Mouse (Mus musculus) lung, embryonic 15.5 days (tissue): ENCODE results near the gene Cd2. TPM values are rescaled to one million over a fixed set of nuclear protein-coding genes. Genes with fewer than 3 reads are reported as not detected.

Experiments
- ATAC-seq: fragments of 200-750 bp; cut with Nextera tagmentation; 2 replicates; pipeline ENCODE4 v1.8.0; 2017; ENCODE audit warnings: moderate number of reproducible peaks, borderline replicate concordance; ENCODE audit not compliant: low FRiP score, low TSS enrichment; ENCODE audit errors: extremely low read depth
- H3K27ac ChIP-seq: fragments of 300-500 bp; sonication (generic); 2 replicates; pipeline ENCODE4 v1.5.1; 2015; ENCODE audit warnings: moderate library complexity, mild to moderate bottlenecking, inconsistent platforms
- H3K27me3 ChIP-seq: fragments of 300-500 bp; sonication (generic); 2 replicates; pipeline ENCODE4 v1.6.1; 2015; ENCODE audit warnings: inconsistent platforms
- H3K36me3 ChIP-seq: fragments of 300-500 bp; sonication (generic); 2 replicates; pipeline ENCODE4 v1.6.1; 2015; ENCODE audit warnings: inconsistent platforms
- H3K4me1 ChIP-seq: fragments of 300-500 bp; sonication (generic); 2 replicates; pipeline ENCODE4 v1.6.1; 2015; ENCODE audit warnings: inconsistent platforms
- H3K4me2 ChIP-seq: fragments of 300-500 bp; sonication (generic); 2 replicates; pipeline ENCODE4 v1.6.1; 2015; ENCODE audit warnings: inconsistent platforms, mild to moderate bottlenecking, moderate library complexity
- H3K4me3 ChIP-seq: fragments of 300-500 bp; sonication (generic); 2 replicates; pipeline ENCODE4 v1.5.1; 2015; ENCODE audit warnings: mild to moderate bottlenecking, inconsistent platforms
- H3K9ac ChIP-seq: fragments of 300-500 bp; sonication (generic); 2 replicates; pipeline ENCODE4 v1.6.1; 2015; ENCODE audit warnings: inconsistent platforms
- H3K9me3 ChIP-seq: fragments of 300-500 bp; sonication (generic); 2 replicates; pipeline ENCODE4 v1.6.1; 2016; ENCODE audit warnings: inconsistent platforms
- WGBS: fragments of 180-500 bp; shearing (Covaris S2); methylation state at CpG from one replicate; pipeline ENCODE4 v1.1.7; 2015; 5-methylcytosine and 5-hydroxymethylcytosine counted together
- polyA plus RNA-seq: library from polyadenylated mRNA; unstranded; fragments of >200 nt; fragmentation: Nextera tagmentation; extraction: Ambion mirVana; gene quantifications from 2 replicates; pipeline ENCODE4 v1.2.1, GENCODE M21; 2015

The Cd2 gene
- 0.62 and 0.81 TPM in 2 replicates for polyA plus RNA-seq

- Histone ChIP-seq H3K36me3 (no peaks in the 10 kb centered on the region), H3K4me1 (0 out of 2 replicates have a peak, but pooled peaks cover 5% of the 10 kb centered on the region), H3K9me3 (no peaks in the 10 kb centered on the region), H3K27ac (no peak within 1 kb of the TSS), H3K27me3 (no peaks in the 10 kb centered on the region), H3K9ac (no peak within 1 kb of the TSS), H3K4me2 (no peak within 1 kb of the TSS), H3K4me3 (no peak within 1 kb of the TSS)
- ATAC-seq = no peak
- 12% methylated on average over 4 of the region's 4 CpGs for WGBS
Observed at GRCm38 (mm10) chr3:101287911-101288311, at the start of gene Cd2. Cd2 (minus strand) TSS chr3:101287939.

DNA sequence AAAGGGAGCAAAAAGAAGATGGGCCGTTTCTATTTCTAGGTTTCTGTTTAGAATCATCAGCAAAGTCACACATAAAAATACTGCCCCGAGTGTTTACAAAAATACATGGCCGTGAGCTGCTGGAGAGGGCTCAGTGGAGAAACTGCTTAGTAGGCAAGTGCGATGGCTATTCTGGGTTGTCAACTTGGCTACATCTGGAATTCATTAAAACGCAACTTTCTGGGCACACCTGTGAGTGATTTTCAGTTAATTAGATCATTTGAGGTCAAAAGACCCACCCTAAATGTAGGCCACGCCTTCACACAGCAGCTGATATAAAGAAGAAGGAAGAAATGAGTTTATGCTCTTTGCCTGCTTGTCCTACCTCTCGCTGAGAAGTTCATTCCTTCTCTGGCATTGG, 40.9 kb upstream of the Cd2 start:
- WGBS = 70% methylated on average over 7 of the region's 7 CpGs
- H3K27ac ChIP-seq = no peak overlapping the region
- H3K36me3 ChIP-seq = no peaks in the 10 kb centered on the region
- H3K4me1 ChIP-seq = no peaks in the 10 kb centered on the region; the same call in 1 of the 2 replicates
- no peak overlapping the region for H3K4me2 ChIP-seq
- no peak for ATAC-seq
- no peaks in the 10 kb centered on the region for H3K27me3 ChIP-seq
- no peak overlapping the region for H3K4me3 ChIP-seq
- no peak overlapping the region for H3K9ac ChIP-seq
- no peaks in the 10 kb centered on the region for H3K9me3 ChIP-seq

- Histone ChIP-seq H3K4me2 (no peak overlapping the region), H3K4me3 (no peak overlapping the region), H3K4me1 (no peaks in the 10 kb centered on the region; the same call in 1 of the 2 replicates), H3K36me3 (no peaks in the 10 kb centered on the region), H3K9ac (no peak overlapping the region), H3K27me3 (no peaks in the 10 kb centered on the region), H3K9me3 (no peaks in the 10 kb centered on the region), H3K27ac (no peak overlapping the region)
- ATAC-seq = no peak
- 77% methylated on average over 2 of the region's 2 CpGs for WGBS
Observed at GRCm38 (mm10) chr3:101327248-101327647, 39.5 kb upstream of the Cd2 start.

- Histone ChIP-seq H3K9ac (no peak overlapping the region), H3K9me3 (no peaks in the 10 kb centered on the region), H3K4me3 (no peak overlapping the region), H3K4me1 (peaks cover 4% of the 10 kb centered on the region), H3K4me2 (no peak overlapping the region), H3K36me3 (no peaks in the 10 kb centered on the region), H3K27me3 (no peaks in the 10 kb centered on the region), H3K27ac (no peak overlapping the region)
- ATAC-seq = no peak
- 65% methylated on average over 10 of the region's 10 CpGs for WGBS
Observed at GRCm38 (mm10) chr3:101322437-101322836, 34.7 kb upstream of the Cd2 start.

GRCm38 (mm10) chr3:101320874-101321273, 33.1 kb upstream of the Cd2 start:
- H3K27me3 ChIP-seq = no peaks in the 10 kb centered on the region
- H3K4me3 ChIP-seq = no peak overlapping the region
- H3K9ac ChIP-seq = no peak overlapping the region
- WGBS = 30% methylated on average over 7 of the region's 7 CpGs
- no peak for ATAC-seq
- H3K9me3 ChIP-seq = no peaks in the 10 kb centered on the region
- no peaks in the 10 kb centered on the region for H3K36me3 ChIP-seq
- no peak overlapping the region for H3K27ac ChIP-seq
- no peak overlapping the region for H3K4me2 ChIP-seq
- H3K4me1 ChIP-seq = peaks cover 4% of the 10 kb centered on the region; the same call in 1 of the 2 replicates

DNA sequence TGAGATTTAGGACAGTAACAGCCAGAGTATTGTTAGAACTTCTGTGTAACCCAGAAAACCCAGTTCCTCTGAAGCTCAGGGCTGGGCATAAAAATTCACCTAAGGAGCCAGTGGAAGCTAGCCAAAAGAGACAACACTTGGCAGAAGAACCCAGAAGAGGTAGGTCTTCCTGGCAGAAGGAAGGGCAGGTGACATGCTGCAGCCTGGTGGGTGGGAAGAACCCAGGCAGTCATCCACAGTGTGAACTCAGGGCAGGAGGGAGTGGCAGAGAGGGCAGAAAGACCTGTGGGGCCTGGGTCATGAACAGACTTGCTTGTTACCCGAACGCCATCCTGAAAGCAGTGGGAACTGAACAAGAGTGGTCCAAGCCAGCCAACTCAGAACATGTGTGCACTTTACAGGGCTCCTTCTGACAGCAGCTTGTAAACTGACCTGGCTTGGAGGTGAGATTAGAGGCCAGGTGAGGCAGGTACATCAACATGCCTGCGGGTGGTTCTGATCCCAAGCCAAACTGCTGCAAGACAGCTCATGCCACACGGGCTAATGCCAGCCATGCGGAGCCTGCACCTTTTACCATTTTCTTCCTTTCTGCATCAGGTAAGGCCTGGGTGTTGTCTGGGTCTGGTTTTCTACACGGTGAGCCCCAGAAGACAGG, 30.9 kb upstream of the Cd2 start:
- no peak overlapping the region for H3K9ac ChIP-seq
- H3K4me3 ChIP-seq = no peak overlapping the region
- 88% methylated on average over 6 of the region's 6 CpGs for WGBS
- ATAC-seq = no peak
- H3K36me3 ChIP-seq = no peaks in the 10 kb centered on the region
- no peaks in the 10 kb centered on the region for H3K27me3 ChIP-seq
- no peaks in the 10 kb centered on the region for H3K9me3 ChIP-seq
- no peak overlapping the region for H3K4me2 ChIP-seq
- H3K27ac ChIP-seq = no peak overlapping the region
- peaks cover 4% of the 10 kb centered on the region; the same call in 1 of the 2 replicates for H3K4me1 ChIP-seq

GRCm38 (mm10) chr3:101318115-101318514, 30.4 kb upstream of the Cd2 start:
- no peak overlapping the region for H3K4me2 ChIP-seq
- no peak overlapping the region for H3K27ac ChIP-seq
- no peak for ATAC-seq
- H3K9ac ChIP-seq = no peak overlapping the region
- no peak overlapping the region for H3K4me3 ChIP-seq
- peaks cover 4% of the 10 kb centered on the region; the same call in 1 of the 2 replicates for H3K4me1 ChIP-seq
- WGBS = 64% methylated on average over 6 of the region's 6 CpGs
- H3K27me3 ChIP-seq = no peaks in the 10 kb centered on the region
- H3K9me3 ChIP-seq = no peaks in the 10 kb centered on the region
- H3K36me3 ChIP-seq = no peaks in the 10 kb centered on the region

DNA sequence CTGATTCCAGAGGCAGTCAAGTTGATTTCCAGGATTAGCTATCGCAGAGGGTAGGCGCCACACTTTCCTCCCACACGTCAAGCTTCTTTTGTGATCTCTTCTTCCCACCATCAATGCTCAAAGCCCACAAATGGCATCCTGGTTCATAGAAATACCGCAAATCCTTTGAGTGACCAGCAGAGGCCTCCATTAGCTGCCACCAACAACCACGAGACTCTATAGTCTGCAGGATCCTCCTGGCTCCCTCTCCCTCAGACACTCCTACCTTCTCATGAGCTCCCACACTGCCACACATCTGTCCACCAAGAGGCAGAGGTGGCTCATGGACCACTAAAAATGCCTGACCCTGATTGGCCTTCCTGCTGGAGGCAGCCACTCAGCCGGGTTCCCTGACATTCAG, 27.2 kb upstream of the Cd2 start:
- WGBS = 76% methylated on average over 6 of the region's 6 CpGs
- Histone ChIP-seq H3K27me3 (no peaks in the 10 kb centered on the region), H3K36me3 (no peaks in the 10 kb centered on the region), H3K9ac (no peak overlapping the region), H3K27ac (no peak overlapping the region), H3K9me3 (no peaks in the 10 kb centered on the region), H3K4me3 (no peak overlapping the region), H3K4me1 (peaks cover 6% of the 10 kb centered on the region; the same call in 1 of the 2 replicates), H3K4me2 (no peak overlapping the region)
- no peak for ATAC-seq

DNA sequence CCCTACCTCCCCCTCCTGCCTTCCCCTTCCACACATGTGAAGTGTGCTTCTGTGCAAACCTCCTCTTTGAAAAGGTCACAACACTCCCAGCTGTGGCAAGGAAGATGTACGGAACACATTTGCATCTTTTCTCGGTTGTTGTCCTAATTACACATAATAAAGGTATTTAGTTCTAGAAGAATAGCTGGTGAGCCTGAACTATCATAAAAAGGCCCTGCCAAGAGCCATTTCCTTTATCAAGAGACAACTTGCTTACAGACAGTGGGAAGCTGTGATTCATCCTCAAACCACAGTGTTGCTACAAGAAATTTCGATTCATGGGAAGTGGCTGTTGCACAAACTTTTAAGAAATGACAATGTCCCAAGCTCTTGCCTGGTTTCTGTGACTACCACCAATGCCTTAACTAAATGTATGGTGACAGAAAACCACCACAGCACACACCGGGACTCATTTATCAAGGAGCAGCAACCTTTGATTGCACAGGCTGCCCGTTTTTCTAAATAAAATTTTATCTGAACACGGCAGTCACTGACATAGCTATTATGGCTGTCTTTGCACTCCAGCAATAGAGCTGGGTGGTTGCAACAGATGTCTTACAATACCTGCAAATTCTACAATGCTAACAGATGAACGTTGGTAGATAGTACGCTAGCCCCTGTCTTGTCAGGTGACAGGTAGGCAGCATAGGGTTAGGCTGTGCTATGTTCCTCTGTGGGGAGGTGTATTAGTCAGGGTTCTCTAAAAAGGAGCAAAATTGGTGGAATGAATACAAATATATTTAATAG, 25.7 kb upstream of the Cd2 start:
- no peak overlapping the region for H3K27ac ChIP-seq
- no peak overlapping the region for H3K4me3 ChIP-seq
- no peaks in the 10 kb centered on the region for H3K27me3 ChIP-seq
- ATAC-seq = no peak
- H3K9ac ChIP-seq = no peak overlapping the region
- WGBS = 67% methylated on average over 8 of the region's 8 CpGs
- H3K4me1 ChIP-seq = peaks cover 6% of the 10 kb centered on the region; the same call in 1 of the 2 replicates
- H3K36me3 ChIP-seq = no peaks in the 10 kb centered on the region
- H3K9me3 ChIP-seq = no peaks in the 10 kb centered on the region
- no peak overlapping the region for H3K4me2 ChIP-seq

DNA sequence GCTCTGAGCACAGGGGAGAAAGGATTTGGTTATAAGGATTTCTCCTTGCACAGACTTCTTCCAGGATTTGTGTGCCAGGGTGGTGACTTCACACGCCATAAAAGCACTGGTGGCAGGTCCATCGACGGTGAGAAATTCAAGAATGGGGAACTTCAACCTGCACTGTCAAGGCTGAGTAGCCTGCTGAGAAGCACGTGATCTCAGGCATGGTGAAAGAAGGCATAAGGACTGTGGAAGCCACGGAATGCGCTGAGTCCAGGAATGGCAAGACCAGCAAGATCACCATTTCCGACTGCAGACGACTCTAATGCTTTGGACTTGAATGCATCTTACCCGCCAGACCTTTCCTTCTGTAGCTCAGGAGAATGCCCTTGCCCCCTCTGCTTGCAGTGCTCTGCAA, 23.2 kb upstream of the Cd2 start:
- Histone ChIP-seq H3K4me3 (no peak overlapping the region), H3K9me3 (no peaks in the 10 kb centered on the region), H3K9ac (no peak overlapping the region), H3K4me1 (peaks cover 6% of the 10 kb centered on the region; the same call in 1 of the 2 replicates), H3K4me2 (no peak overlapping the region), H3K27me3 (no peaks in the 10 kb centered on the region), H3K27ac (no peak overlapping the region), H3K36me3 (no peaks in the 10 kb centered on the region)
- no peak for ATAC-seq
- 41% methylated on average over 9 of the region's 9 CpGs for WGBS

DNA sequence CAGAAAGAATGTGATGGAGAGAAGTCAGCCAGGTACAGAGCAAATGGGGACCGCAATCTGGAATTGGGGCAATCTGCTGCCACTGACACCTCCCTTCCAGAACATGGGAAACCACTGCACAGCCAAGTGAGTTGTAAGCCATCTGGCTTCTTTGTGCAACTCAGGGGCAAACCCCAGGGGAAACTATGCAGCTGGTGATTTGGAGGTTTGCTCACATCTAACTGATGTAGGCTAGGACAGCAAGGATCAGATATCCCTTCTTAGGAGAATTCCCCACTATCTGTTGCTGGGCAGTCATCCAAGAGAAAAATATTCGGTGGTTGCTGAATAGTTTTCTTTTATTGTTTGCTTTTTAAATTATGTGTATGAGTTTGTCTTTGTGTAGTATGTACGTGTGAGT, 21.9 kb upstream of the Cd2 start:
- 56% methylated on average over 3 of the region's 3 CpGs for WGBS
- no peak for ATAC-seq
- no peak overlapping the region for H3K4me2 ChIP-seq
- no peaks in the 10 kb centered on the region for H3K9me3 ChIP-seq
- no peak overlapping the region for H3K27ac ChIP-seq
- H3K27me3 ChIP-seq = no peaks in the 10 kb centered on the region
- peaks cover 6% of the 10 kb centered on the region; the same call in 1 of the 2 replicates for H3K4me1 ChIP-seq
- no peak overlapping the region for H3K4me3 ChIP-seq
- H3K36me3 ChIP-seq = no peaks in the 10 kb centered on the region
- H3K9ac ChIP-seq = no peak overlapping the region

GRCm38 (mm10) chr3:101306090-101306489, 18.4 kb upstream of the Cd2 start:
- Histone ChIP-seq H3K9me3 (no peaks in the 10 kb centered on the region), H3K9ac (no peak overlapping the region)
- WGBS = 50% methylated on average over 9 of the region's 9 CpGs

More at GRCm38 (mm10) chr3:101306090-101306489, 18.4 kb upstream of the Cd2 start:
- Histone ChIP-seq H3K27ac (no peak overlapping the region), H3K36me3 (no peaks in the 10 kb centered on the region), H3K4me1 (peaks cover 10% of the 10 kb centered on the region; the same call in 1 of the 2 replicates), H3K4me3 (no peak overlapping the region), H3K27me3 (no peaks in the 10 kb centered on the region; the same call in 1 of the 2 replicates), H3K4me2 (no peak overlapping the region)
- ATAC-seq = no peak
